Mouse (Mus musculus) neural tube, embryonic 12.5 days (tissue): ENCODE measurements at regions not wholly inside any gene's neighbourhood (a gene's known extent, or its start where the extent isn't known, plus 50 kb on each side); places are given as distances from the start of the nearest gene placed in this dataset.
A peak's percentile ranks its signal among the peaks of the same experiment; 100 is the strongest.

ENCODE experiments used
- ATAC-seq: fragments of 200-750 bp; cut with Nextera tagmentation; 2 replicates; pipeline ENCODE4 v1.8.0; 2017; ENCODE audit warnings: low read depth, mild to moderate bottlenecking, moderate TSS enrichment, moderate library complexity; ENCODE audit not compliant: low FRiP score
- H3K27ac ChIP-seq: fragments of 300-500 bp; sonication (generic); 2 replicates; pipeline ENCODE4 v1.5.1; 2016
- H3K27me3 ChIP-seq: fragments of 300-500 bp; sonication (generic); replicated peaks from 2 replicates; pipeline ENCODE4 v1.6.1; 2016; ENCODE audit warnings: mild to moderate bottlenecking
- H3K36me3 ChIP-seq: fragments of 300-500 bp; sonication (generic); 2 replicates; pipeline ENCODE4 v1.6.1; 2016; ENCODE audit warnings: mild to moderate bottlenecking
- H3K4me1 ChIP-seq: fragments of 300-500 bp; sonication (generic); 2 replicates; pipeline ENCODE4 v1.6.1; 2016
- H3K4me2 ChIP-seq: fragments of 300-500 bp; sonication (generic); replicated peaks from 2 replicates; pipeline ENCODE4 v1.6.1; 2016; ENCODE audit warnings: mild to moderate bottlenecking
- H3K4me3 ChIP-seq: fragments of 300-500 bp; sonication (generic); 2 replicates; pipeline ENCODE4 v1.5.1; 2016
- H3K9ac ChIP-seq: fragments of 300-500 bp; sonication (generic); 2 replicates; pipeline ENCODE4 v1.6.1; 2016; ENCODE audit warnings: mild to moderate bottlenecking
- H3K9me3 ChIP-seq: fragments of 300-500 bp; sonication (generic); 2 replicates; pipeline ENCODE4 v1.6.1; 2016; ENCODE audit warnings: mild to moderate bottlenecking
- WGBS: fragments of 180-500 bp; shearing (Covaris S2); methylation state at CpG from one replicate; pipeline ENCODE4 v1.1.7; 2016; 5-methylcytosine and 5-hydroxymethylcytosine counted together

DNA sequence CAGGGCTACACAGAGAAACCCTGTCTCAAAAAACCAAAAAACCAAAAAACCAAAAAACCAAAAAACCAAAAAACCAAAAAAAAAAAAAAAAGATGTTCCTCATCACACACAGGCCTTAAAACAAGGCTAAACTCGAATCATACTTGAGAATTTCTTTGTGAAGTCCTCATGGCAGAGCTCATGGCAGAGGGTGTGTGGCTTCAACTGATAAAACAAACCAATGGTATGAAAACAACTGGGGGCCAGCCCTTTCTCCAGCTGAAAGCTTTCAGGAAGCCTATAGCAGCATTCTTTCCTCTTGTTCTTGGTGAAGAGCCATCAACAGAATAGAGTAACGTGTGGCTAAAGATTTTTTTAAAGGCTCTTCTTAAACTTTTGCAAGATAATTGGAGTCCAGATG is 369.8 kb upstream of the Adgrl2 start:
- ATAC-seq, result no peak
- Histone ChIP-seq H3K9ac (no peak overlapping the region), H3K9me3 (no peaks in the 10 kb centered on the region), H3K27me3 (no peaks in the 10 kb centered on the region), H3K4me1 (peaks cover 15% of the 10 kb centered on the region), H3K36me3 (no peaks in the 10 kb centered on the region), H3K4me2 (no peak overlapping the region), H3K4me3 (no peak overlapping the region), H3K27ac (no peak overlapping the region)
- WGBS, result 87% methylated on average over 2 of the region's 2 CpGs

DNA sequence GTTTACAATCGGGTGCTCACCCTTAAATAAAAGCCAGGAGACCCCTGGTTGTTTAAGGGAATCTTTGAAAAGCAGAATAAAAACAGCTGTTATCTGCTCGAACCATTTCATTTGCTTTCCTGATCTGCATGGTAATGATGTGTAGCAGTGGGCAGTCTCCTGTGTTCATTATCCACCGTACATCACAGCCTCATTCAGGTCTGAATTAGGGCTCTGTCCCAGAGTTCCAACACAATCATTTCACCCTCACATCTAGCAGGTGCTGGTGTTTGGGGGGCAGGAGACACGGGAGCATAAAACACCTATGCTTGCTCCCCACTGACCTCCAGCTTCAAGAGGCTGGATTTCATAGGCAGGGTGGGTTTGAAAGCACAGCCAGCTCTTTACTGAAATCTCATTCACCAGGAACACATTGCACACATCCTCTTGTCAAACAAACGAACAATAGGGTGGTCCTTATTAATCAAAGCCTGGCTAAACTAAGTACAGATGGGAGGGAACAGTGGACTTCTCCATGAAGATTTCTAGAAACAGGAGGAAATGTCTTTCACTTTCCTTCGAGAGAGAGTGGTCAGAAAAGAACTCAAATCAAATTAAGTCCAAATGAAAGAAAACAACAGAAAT is 368.3 kb upstream of the Adgrl2 start:
- Histone ChIP-seq H3K9me3 (no peaks in the 10 kb centered on the region), H3K4me3 (no peak overlapping the region), H3K9ac (no peak overlapping the region), H3K27me3 (no peaks in the 10 kb centered on the region), H3K36me3 (no peaks in the 10 kb centered on the region), H3K27ac (0 out of 2 replicates have a peak overlapping the region, but pooled peaks have one; percentile 20), H3K4me2 (peak overlapping the region; percentile 39), H3K4me1 (peaks cover 15% of the 10 kb centered on the region)
- peak; percentile 79 for ATAC-seq
- WGBS, result 26% methylated on average over 6 of the region's 6 CpGs

DNA sequence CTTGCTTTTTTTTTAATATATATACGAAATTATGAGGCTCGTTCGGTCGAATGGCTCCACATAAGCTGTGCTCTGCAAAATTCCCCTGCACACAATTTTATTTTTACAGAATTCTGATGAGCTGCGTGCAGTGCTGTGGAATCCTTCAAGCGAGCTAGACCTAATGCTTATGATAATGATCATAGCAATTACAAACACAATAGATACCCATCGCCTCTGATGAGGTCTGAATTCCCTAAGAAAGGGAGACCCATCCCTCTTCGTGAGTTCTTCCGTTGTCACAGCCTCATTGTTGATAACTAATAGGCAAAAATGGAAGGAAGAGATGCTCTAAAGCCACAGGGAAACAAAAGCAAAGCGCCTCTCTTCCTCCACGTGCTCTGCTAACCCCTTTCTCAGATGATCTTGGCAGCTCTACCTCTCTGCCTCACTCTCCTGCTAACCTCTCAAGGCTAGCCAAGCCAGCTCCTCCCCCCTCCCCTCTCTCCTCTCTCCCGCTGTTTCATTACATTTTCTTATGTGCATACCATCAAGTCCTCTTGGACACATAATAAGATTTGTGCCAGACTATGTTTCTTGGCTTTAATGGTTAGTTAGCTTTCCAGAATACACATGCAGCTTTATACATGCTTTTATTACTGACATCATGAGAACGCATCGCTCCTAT is 367.7 kb upstream of the Adgrl2 start:
- Histone ChIP-seq H3K4me1 (peaks cover 15% of the 10 kb centered on the region), H3K9me3 (no peaks in the 10 kb centered on the region), H3K27me3 (no peaks in the 10 kb centered on the region), H3K4me3 (no peak overlapping the region), H3K36me3 (no peaks in the 10 kb centered on the region), H3K4me2 (peak overlapping the region; percentile 39), H3K27ac (0 out of 2 replicates have a peak overlapping the region, but pooled peaks have one; percentile 20), H3K9ac (no peak overlapping the region)
- WGBS, result 33% methylated on average over 14 of the region's 14 CpGs
- ATAC-seq, result peak; percentile 71

- no peak overlapping the region for H3K27ac ChIP-seq
- H3K36me3 ChIP-seq, result no peaks in the 10 kb centered on the region
- H3K4me2 ChIP-seq, result no peak overlapping the region
- no peak for ATAC-seq
- peaks cover 15% of the 10 kb centered on the region for H3K4me1 ChIP-seq
- WGBS, result 53% methylated on average over 2 of the region's 2 CpGs
- H3K9me3 ChIP-seq, result no peaks in the 10 kb centered on the region
- no peaks in the 10 kb centered on the region for H3K27me3 ChIP-seq
- no peak overlapping the region for H3K9ac ChIP-seq
- H3K4me3 ChIP-seq, result no peak overlapping the region
These were observed 366.8 kb upstream of the Adgrl2 start for GRCm38 (mm10) chr3:149357121-149357520.

DNA sequence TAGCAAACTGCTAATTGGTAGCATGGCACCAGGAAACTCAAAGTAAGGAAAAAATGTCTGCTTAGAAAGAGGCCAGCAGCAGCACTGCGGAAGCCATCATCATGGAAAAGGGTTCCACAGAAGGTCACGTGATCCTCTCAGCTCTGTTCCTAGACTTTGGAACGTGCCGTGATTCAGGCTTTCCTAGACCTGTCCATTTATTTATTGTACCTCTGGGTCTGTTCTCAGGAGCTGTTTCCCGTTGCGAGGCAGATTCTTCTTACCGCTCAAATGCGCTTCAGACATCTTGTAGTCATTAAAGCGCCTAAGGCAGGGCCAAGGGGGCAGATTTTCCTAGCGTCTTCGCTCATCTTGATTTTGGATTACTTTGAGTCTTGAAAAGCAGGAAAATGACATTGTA is 365.0 kb upstream of the Adgrl2 start:
- H3K9me3 ChIP-seq, result no peaks in the 10 kb centered on the region
- WGBS, result 84% methylated on average over 11 of the region's 11 CpGs

DNA sequence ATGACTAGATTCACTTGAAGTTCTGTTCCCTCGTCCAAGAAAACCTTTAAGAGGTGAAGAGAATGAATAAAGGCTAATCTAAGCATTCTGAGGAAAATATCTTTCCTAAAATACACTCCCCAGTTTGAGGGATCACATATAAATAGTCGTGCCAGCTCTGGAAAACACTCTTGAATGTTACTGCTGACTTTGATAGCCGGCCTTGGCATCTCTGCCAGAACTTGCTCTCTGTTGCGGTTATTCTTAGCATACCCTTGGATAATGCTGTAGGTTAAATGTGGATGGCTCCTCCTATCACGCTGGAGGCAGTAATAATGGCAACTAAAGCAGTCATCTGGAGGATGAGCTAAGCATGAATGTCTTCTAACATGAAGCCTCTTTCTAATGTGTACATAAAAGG is 363.6 kb upstream of the Adgrl2 start:
- Histone ChIP-seq H3K36me3 (no peaks in the 10 kb centered on the region), H3K27ac (no peak overlapping the region), H3K27me3 (no peaks in the 10 kb centered on the region), H3K4me1 (peaks cover 15% of the 10 kb centered on the region), H3K4me2 (no peak overlapping the region), H3K4me3 (no peak overlapping the region), H3K9me3 (no peaks in the 10 kb centered on the region), H3K9ac (no peak overlapping the region)
- no peak for ATAC-seq
- WGBS, result 86% methylated on average over 5 of the region's 5 CpGs

More for the DNA sequence above, 365.0 kb upstream of the Adgrl2 start:
- H3K4me1 ChIP-seq, result peaks cover 15% of the 10 kb centered on the region
- ATAC-seq, result no peak
- H3K36me3 ChIP-seq, result no peaks in the 10 kb centered on the region
- no peak overlapping the region for H3K4me3 ChIP-seq
- H3K27ac ChIP-seq, result no peak overlapping the region
- no peak overlapping the region for H3K9ac ChIP-seq
- H3K4me2 ChIP-seq, result no peak overlapping the region
- no peaks in the 10 kb centered on the region for H3K27me3 ChIP-seq

GRCm38 (mm10) chr3:149352546-149352945 is 362.2 kb upstream of the Adgrl2 start:
- H3K9ac ChIP-seq, result no peak overlapping the region
- no peaks in the 10 kb centered on the region for H3K36me3 ChIP-seq
- no peaks in the 10 kb centered on the region for H3K27me3 ChIP-seq
- WGBS, result 62% methylated on average over 6 of the region's 6 CpGs
- H3K4me3 ChIP-seq, result no peak overlapping the region
- ATAC-seq, result no peak
- no peaks in the 10 kb centered on the region for H3K9me3 ChIP-seq
- H3K27ac ChIP-seq, result no peak overlapping the region
- peaks cover 5% of the 10 kb centered on the region; the same call in 1 of the 2 replicates for H3K4me1 ChIP-seq
- H3K4me2 ChIP-seq, result no peak overlapping the region

- no peaks in the 10 kb centered on the region for H3K4me1 ChIP-seq
- H3K4me3 ChIP-seq, result no peak overlapping the region
- 45% methylated on average over 6 of the region's 6 CpGs for WGBS
- H3K9me3 ChIP-seq, result no peaks in the 10 kb centered on the region
- H3K27me3 ChIP-seq, result no peaks in the 10 kb centered on the region
- no peak overlapping the region for H3K4me2 ChIP-seq
- no peaks in the 10 kb centered on the region for H3K36me3 ChIP-seq
- ATAC-seq, result no peak
- no peak overlapping the region for H3K27ac ChIP-seq
- no peak overlapping the region for H3K9ac ChIP-seq
These were observed 359.4 kb upstream of the Adgrl2 start for GRCm38 (mm10) chr3:149349731-149350130.

DNA sequence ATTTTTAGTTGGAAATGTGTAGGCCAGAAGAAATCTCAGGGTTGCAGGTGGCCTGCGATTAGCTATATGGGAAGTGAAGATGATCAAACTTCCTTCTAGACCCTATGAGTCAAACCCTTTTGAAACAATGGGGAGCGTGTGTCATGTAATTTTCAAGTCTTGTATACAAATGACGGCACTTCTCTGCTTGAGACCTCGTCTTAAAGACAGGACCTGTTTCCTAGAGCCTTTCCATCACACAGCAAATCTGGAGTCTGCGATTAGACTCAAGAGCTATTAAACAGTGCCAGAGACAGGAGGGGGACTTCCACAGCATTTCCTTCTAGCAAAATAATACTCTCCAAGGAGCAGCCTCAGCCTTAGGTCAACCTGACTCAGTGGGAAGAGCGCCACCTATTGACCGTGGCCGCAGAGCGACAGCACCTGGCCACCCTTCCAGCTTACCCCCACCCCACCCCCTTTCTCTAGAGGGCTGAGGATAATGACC is 358.9 kb upstream of the Adgrl2 start:
- Histone ChIP-seq H3K27me3 (no peaks in the 10 kb centered on the region), H3K9ac (no peak overlapping the region), H3K4me2 (no peak overlapping the region), H3K36me3 (no peaks in the 10 kb centered on the region), H3K4me1 (no peaks in the 10 kb centered on the region), H3K9me3 (no peaks in the 10 kb centered on the region), H3K27ac (no peak overlapping the region), H3K4me3 (no peak overlapping the region)
- ATAC-seq, result peak; percentile 53; the same call in 1 of the 2 replicates
- WGBS, result 47% methylated on average over 9 of the region's 9 CpGs

- 62% methylated on average over 1 of the region's 1 CpGs for WGBS
- H3K4me1 ChIP-seq, result no peaks in the 10 kb centered on the region
- no peak overlapping the region for H3K9ac ChIP-seq
- H3K4me2 ChIP-seq, result no peak overlapping the region
- H3K27ac ChIP-seq, result no peak overlapping the region
- no peaks in the 10 kb centered on the region for H3K27me3 ChIP-seq
- no peak overlapping the region for H3K4me3 ChIP-seq
- H3K9me3 ChIP-seq, result no peaks in the 10 kb centered on the region
- no peaks in the 10 kb centered on the region for H3K36me3 ChIP-seq
- ATAC-seq, result no peak
These were observed 358.2 kb upstream of the Adgrl2 start for GRCm38 (mm10) chr3:149348459-149348971.

DNA sequence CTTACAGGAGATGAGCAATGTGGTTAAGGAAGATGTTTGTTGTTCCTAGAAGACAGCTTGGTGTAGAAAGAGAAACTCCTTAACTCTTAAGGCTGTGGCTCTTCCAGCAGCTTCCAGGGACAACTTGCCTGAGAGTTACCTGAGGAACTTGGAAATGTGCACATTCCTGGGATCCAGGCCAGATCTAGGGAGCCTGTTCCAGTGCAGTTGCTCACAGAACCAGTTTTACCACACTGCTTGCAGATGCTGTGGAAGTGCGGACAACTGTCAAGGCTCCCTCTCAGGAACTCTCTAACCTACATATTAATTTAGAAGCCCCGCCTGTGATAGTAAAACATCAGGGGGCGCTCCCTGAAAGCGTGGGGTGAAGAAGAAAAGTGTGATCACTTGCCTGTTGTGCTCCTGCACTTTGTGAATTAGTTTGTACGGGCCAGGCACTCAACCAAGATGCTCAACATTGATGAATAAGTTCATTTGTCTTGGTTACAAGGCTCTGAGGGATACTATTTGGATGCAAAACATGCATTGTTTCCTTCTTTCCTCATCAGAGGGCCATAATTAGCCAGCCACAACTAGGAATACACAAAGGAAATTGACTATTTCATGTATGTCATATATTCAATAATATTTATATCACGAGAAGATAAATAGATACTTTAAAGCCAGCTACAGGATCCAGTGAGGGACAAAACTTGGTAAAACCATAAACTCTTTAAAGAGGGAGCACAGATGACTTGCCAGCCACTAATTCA is 357.1 kb upstream of the Adgrl2 start:
- Histone ChIP-seq H3K27me3 (no peaks in the 10 kb centered on the region), H3K9me3 (no peaks in the 10 kb centered on the region), H3K9ac (no peak overlapping the region), H3K4me1 (no peaks in the 10 kb centered on the region), H3K36me3 (no peaks in the 10 kb centered on the region), H3K4me2 (no peak overlapping the region), H3K4me3 (no peak overlapping the region), H3K27ac (no peak overlapping the region)
- WGBS, result 32% methylated on average over 6 of the region's 6 CpGs
- no peak for ATAC-seq

DNA sequence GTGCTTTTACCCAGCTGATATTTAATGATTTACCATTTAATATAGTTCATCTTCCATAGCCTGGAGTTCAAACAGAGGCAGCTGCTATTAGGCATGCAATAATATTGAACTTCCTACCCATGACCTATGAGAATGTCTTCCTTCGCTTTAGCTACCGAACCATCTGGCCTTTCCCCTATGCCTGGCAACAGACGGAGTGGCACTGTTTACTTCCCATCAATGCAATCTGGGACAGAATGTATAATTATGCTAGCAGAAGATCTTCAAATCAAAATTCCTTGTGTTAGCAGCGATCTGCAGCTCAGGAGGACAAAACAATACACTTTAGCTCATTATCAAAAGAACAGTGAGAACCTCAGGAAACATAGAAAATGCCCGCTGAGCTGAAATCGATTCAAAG is 352.2 kb upstream of the Adgrl2 start:
- no peak for ATAC-seq
- Histone ChIP-seq H3K27me3 (no peaks in the 10 kb centered on the region), H3K9me3 (no peaks in the 10 kb centered on the region), H3K36me3 (no peaks in the 10 kb centered on the region), H3K9ac (no peak overlapping the region), H3K4me3 (no peak overlapping the region), H3K4me1 (no peaks in the 10 kb centered on the region), H3K4me2 (no peak overlapping the region), H3K27ac (no peak overlapping the region)
- 78% methylated on average over 6 of the region's 6 CpGs for WGBS
